Mouse (Mus musculus): ENCODE data around the gene Flt1. TPM values are rescaled to one million over a fixed set of nuclear protein-coding genes. Genes with fewer than 3 reads are reported as not detected.

Gene Flt1
- total RNA-seq (2021): 10 to 100 TPM; 37.5 to 40.7 TPM
- long read RNA-seq, experiment 1, full-length matches to known transcripts: 9 of 23 reads
- long read RNA-seq, experiment 1, partial matches to known transcripts: 6 of 23 reads
- long read RNA-seq, experiment 1, other reads (novel, unspliced or antisense): 8 of 23 reads
- long read RNA-seq, experiment 2, full-length matches to known transcripts: 2 of 5 reads
- long read RNA-seq, experiment 2, partial matches to known transcripts: 0 of 5 reads
- long read RNA-seq, experiment 2, other reads (novel, unspliced or antisense): 3 of 5 reads

- DNase-seq: peak; percentile 76
Observed at GRCm38 (mm10) chr5:147725831-147726700, at the start of gene Flt1. Gene Flt1 (minus strand): TSS chr5:147726011.

GRCm38 (mm10) chr5:147775222-147775621 lies 49.4 kb upstream of the Flt1 start:
- DNase-seq: no peak

GRCm38 (mm10) chr5:147769918-147770317 lies 44.1 kb upstream of the Flt1 start:
- no peak for DNase-seq

GRCm38 (mm10) chr5:147764061-147764460 lies 38.2 kb upstream of the Flt1 start:
- no peak for DNase-seq

- DNase-seq: no peak
Observed at GRCm38 (mm10) chr5:147761984-147762383, 36.2 kb upstream of the Flt1 start.

- DNase-seq: no peak
Observed at GRCm38 (mm10) chr5:147761275-147761674, 35.5 kb upstream of the Flt1 start.

- no peak for DNase-seq
Observed at GRCm38 (mm10) chr5:147758640-147759319, 33.0 kb upstream of the Flt1 start.

GRCm38 (mm10) chr5:147757832-147758587 lies 32.2 kb upstream of the Flt1 start:
- peak; percentile 22 for DNase-seq

- peak; percentile 32 for DNase-seq
Observed at GRCm38 (mm10) chr5:147752914-147753341, 27.1 kb upstream of the Flt1 start.

- peak; percentile 64 for DNase-seq
Observed at GRCm38 (mm10) chr5:147751673-147752130, 25.9 kb upstream of the Flt1 start.

GRCm38 (mm10) chr5:147749972-147750371 lies 24.2 kb upstream of the Flt1 start:
- no peak for DNase-seq

GRCm38 (mm10) chr5:147748081-147748581 lies 22.3 kb upstream of the Flt1 start:
- peak; percentile 80 for DNase-seq

GRCm38 (mm10) chr5:147744900-147745653 lies 19.3 kb upstream of the Flt1 start:
- DNase-seq: no peak

- DNase-seq: no peak
Observed at GRCm38 (mm10) chr5:147742468-147743111, 16.8 kb upstream of the Flt1 start.

GRCm38 (mm10) chr5:147736766-147737280 lies 11.0 kb upstream of the Flt1 start:
- no peak for DNase-seq

GRCm38 (mm10) chr5:147733682-147734081 lies 7.9 kb upstream of the Flt1 start:
- no peak for DNase-seq

GRCm38 (mm10) chr5:147732926-147733325 lies 7.1 kb upstream of the Flt1 start:
- DNase-seq: no peak

- DNase-seq: no peak
Observed at GRCm38 (mm10) chr5:147727481-147727880, 1.7 kb upstream of the Flt1 start.

- peak; percentile 56 for DNase-seq
Observed at GRCm38 (mm10) chr5:147726701-147727393, 1.0 kb upstream of the Flt1 start.
